Mouse (Mus musculus) neural tube, embryonic 15.5 days (tissue): ENCODE results near the gene Ak8. TPM values are rescaled to one million over a fixed set of nuclear protein-coding genes. Genes with fewer than 3 reads are reported as not detected.

Experiments
- ATAC-seq: fragments of 200-750 bp; cut with Nextera tagmentation; 2 replicates; pipeline ENCODE4 v1.8.0; 2017; ENCODE audit warnings: mild to moderate bottlenecking, moderate TSS enrichment, moderate library complexity; ENCODE audit not compliant: low FRiP score
- H3K27ac ChIP-seq: fragments of 300-500 bp; sonication (generic); replicated peaks from 2 replicates; pipeline ENCODE4 v1.5.1; 2015; ENCODE audit warnings: mild to moderate bottlenecking, inconsistent platforms
- H3K27me3 ChIP-seq: fragments of 300-500 bp; sonication (generic); replicated peaks from 2 replicates; pipeline ENCODE4 v1.6.1; 2015; ENCODE audit warnings: inconsistent platforms
- H3K36me3 ChIP-seq: fragments of 300-500 bp; sonication (generic); 2 replicates; pipeline ENCODE4 v1.6.1; 2015; ENCODE audit warnings: inconsistent platforms
- H3K4me1 ChIP-seq: fragments of 300-500 bp; sonication (generic); 2 replicates; pipeline ENCODE4 v1.6.1; 2015; ENCODE audit warnings: inconsistent platforms
- H3K4me2 ChIP-seq: fragments of 300-500 bp; sonication (generic); 2 replicates; pipeline ENCODE4 v1.6.1; 2015; ENCODE audit warnings: inconsistent platforms, mild to moderate bottlenecking, moderate library complexity
- H3K4me3 ChIP-seq: fragments of 300-500 bp; sonication (generic); replicated peaks from 2 replicates; pipeline ENCODE4 v1.5.1; 2015; ENCODE audit warnings: mild to moderate bottlenecking, inconsistent platforms
- H3K9ac ChIP-seq: fragments of 300-500 bp; sonication (generic); replicated peaks from 2 replicates; pipeline ENCODE4 v1.6.1; 2015; ENCODE audit warnings: mild to moderate bottlenecking, inconsistent platforms
- H3K9me3 ChIP-seq: fragments of 300-500 bp; sonication (generic); replicated peaks from 2 replicates; pipeline ENCODE4 v1.6.1; 2016; ENCODE audit warnings: inconsistent platforms
- WGBS: fragments of 180-500 bp; shearing (Covaris S2); methylation state at CpG from one replicate; pipeline ENCODE4 v1.1.7; 2015; ENCODE audit warnings: mixed read lengths; 5-methylcytosine and 5-hydroxymethylcytosine counted together
- polyA plus RNA-seq: library from polyadenylated mRNA; unstranded; fragments of >200 nt; fragmentation: Nextera tagmentation; extraction: Ambion mirVana; gene quantifications from 2 replicates; pipeline ENCODE4 v1.2.1, GENCODE M21; 2015

Ak8 gene
- polyA plus RNA-seq, 1 experiment from 2014 or later: 1.8 TPM

DNA sequence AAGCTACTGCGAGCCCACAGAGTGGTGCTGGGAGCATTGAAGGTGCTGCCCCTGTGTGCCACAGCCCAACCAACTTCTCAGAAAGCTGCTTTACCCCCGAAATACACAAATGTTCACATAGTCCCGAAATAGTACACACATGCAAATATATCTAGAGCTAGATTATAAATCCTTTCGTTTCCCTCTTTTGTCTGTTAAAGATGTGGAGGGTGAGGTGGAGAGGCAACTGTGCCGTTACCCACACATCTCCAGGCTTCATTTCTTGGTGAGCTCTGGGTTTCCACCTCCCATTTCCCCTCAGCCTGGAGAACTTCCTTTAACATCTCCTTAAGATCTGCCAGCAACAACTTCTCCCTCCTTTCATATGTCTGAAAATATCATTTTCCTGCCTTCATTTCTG, 40.2 kb downstream of the Ak8 start:
- no peak overlapping the region for H3K4me3 ChIP-seq
- 90% methylated on average over 5 of the region's 5 CpGs for WGBS
- no peak overlapping the region for H3K9ac ChIP-seq
- no peak for ATAC-seq
- no peaks in the 10 kb centered on the region for H3K9me3 ChIP-seq
- peaks cover 15% of the 10 kb centered on the region for H3K4me1 ChIP-seq
- H3K27ac ChIP-seq: no peak overlapping the region
- H3K4me2 ChIP-seq: no peak overlapping the region
- no peaks in the 10 kb centered on the region for H3K36me3 ChIP-seq
- H3K27me3 ChIP-seq: peaks cover 26% of the 10 kb centered on the region

DNA sequence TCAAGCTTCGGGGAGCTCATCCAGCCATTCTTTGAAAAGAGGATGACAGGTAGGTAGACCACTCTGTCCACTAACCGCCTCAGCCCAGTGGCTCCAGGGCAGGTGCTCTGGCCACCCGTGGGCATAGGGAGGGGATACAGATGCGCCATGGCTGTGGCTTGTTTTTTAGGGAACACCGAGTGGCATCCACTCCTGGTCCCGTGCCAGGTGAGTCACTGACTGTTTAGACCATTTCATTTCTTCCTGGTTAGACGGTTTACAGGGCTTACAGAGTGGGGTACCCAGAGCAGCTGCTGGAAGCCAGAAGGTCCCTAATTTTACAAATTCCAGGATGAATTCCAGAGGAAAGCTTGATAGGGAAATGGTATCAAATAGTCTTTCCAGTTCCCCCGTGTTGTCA, 42.7 kb downstream of the Ak8 start:
- Histone ChIP-seq H3K4me1 (peaks cover 5% of the 10 kb centered on the region), H3K9me3 (no peaks in the 10 kb centered on the region), H3K36me3 (no peaks in the 10 kb centered on the region), H3K4me3 (no peak overlapping the region), H3K9ac (no peak overlapping the region), H3K27ac (no peak overlapping the region), H3K4me2 (no peak overlapping the region), H3K27me3 (peaks cover 28% of the 10 kb centered on the region)
- no peak for ATAC-seq
- 84% methylated on average over 8 of the region's 8 CpGs for WGBS

DNA sequence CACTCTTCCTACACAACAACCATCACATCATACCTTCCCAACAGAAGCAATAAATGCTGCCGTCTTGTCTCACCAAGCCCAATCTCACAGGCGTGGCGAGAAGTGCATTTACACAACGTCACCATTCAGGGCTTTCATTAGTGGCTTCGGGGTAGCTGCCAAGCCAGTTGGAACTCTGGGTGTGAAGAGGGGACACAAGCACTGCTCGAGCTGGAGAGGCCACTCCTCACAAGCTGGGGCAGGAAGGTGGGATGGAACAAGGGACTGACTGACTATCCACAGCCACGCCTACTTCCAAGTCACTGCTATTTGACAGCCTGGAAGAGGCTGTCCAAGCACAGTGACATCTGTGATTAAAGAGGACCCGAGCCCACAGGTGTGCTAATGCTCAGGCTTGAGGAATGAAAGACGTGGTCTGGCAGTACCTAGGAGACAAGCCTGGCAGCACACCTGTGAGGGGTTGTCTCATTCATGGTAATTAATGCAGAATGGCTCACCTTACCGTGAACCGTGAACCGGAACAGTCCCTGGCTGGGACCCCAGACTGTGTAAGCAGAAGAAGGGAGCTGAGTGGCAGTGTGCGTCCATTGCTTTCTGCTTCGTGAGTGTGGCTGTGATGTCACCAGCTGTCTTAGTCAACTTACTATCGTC, 46.8 kb downstream of the Ak8 start:
- no peaks in the 10 kb centered on the region for H3K36me3 ChIP-seq
- H3K27ac ChIP-seq: no peak overlapping the region
- H3K4me2 ChIP-seq: no peak overlapping the region
- H3K4me3 ChIP-seq: no peak overlapping the region
- no peak for ATAC-seq
- 77% methylated on average over 15 of the region's 15 CpGs for WGBS
- no peaks in the 10 kb centered on the region for H3K9me3 ChIP-seq
- H3K9ac ChIP-seq: no peak overlapping the region
- H3K27me3 ChIP-seq: peaks cover 29% of the 10 kb centered on the region
- H3K4me1 ChIP-seq: peaks cover 16% of the 10 kb centered on the region

DNA sequence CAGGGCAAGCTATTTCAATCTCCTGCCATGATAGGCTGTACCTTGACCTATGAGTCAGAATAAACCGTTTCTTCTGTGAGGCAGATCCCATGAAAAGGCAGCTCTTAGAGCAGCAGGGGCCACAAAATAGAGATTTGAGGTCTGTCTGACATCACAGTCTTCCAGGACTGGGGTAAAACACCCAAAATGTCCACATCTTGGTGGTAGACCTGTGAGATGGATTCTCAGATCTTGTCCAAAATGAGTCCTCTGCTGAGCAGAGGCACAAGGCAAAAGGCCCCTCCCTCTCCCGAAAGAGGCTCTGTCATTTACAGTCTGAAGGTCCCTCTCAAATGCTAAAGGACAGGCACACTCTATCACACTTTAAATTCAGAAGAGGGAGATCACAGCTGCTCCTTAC, 47.7 kb downstream of the Ak8 start:
- Histone ChIP-seq H3K36me3 (no peaks in the 10 kb centered on the region), H3K4me3 (no peak overlapping the region), H3K27ac (no peak overlapping the region), H3K9ac (no peak overlapping the region), H3K4me1 (peaks cover 25% of the 10 kb centered on the region), H3K9me3 (no peaks in the 10 kb centered on the region), H3K4me2 (no peak overlapping the region), H3K27me3 (peaks cover 35% of the 10 kb centered on the region)
- no peak for ATAC-seq
- WGBS: 82% methylated on average over 2 of the region's 2 CpGs

DNA sequence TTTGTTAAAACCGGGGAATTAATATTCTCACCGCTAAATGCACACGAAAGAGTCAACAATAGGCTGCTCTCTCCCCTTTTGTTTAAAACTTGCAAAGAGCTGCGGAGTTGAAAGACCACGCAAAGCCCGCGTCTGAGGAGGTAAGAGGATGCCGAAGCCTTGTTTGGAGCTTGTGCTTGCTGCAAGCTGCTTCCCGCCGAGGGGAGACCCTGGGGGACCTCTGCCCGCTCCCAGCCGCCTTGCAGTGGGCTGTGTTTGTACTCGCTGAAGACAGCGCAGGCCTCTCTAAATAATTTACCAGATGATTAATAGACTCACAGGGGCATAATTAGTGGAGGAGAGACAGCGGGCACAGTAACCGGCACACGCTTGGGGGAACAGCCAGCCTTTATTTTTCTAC, 51.2 kb downstream of the Ak8 start:
- no peaks in the 10 kb centered on the region for H3K36me3 ChIP-seq
- H3K27ac ChIP-seq: no peak overlapping the region

DNA sequence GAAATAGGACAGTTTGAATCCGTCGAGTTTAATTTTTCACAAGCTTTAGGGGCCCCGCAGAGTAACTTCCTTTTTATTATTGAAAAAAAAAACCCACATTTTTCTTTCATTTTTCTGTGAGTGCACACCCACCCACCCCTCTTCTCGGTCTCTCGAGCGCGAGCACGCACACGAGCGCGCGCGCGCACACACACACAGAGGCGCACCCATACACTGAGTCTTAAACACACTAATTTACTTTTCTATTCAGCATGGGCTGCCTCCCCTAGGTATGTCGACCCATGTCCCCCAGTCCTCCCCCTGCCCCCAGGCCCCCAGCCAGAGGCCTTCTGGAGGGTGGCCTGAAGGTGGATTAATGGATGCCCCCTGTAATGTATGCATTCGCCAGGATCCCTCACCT, 51.7 kb downstream of the Ak8 start:
- H3K9me3 ChIP-seq: no peaks in the 10 kb centered on the region
- peak overlapping the region; percentile 34; the same call in 1 of the 2 replicates for H3K9ac ChIP-seq
- H3K4me1 ChIP-seq: peaks cover 39% of the 10 kb centered on the region
- H3K36me3 ChIP-seq: no peaks in the 10 kb centered on the region
- WGBS: 6% methylated on average over 17 of the region's 17 CpGs
- peak overlapping the region; percentile 69 for H3K4me2 ChIP-seq
- H3K27ac ChIP-seq: no peak overlapping the region
- ATAC-seq: no peak
- H3K4me3 ChIP-seq: peak overlapping the region; percentile 38
- H3K27me3 ChIP-seq: peaks cover 63% of the 10 kb centered on the region

More for the DNA sequence above, 51.2 kb downstream of the Ak8 start:
- peak overlapping the region; percentile 34; the same call in 1 of the 2 replicates for H3K9ac ChIP-seq
- peak overlapping the region; percentile 38 for H3K4me3 ChIP-seq
- peaks cover 62% of the 10 kb centered on the region for H3K27me3 ChIP-seq
- H3K9me3 ChIP-seq: no peaks in the 10 kb centered on the region
- peak overlapping the region; percentile 69 for H3K4me2 ChIP-seq
- H3K4me1 ChIP-seq: peaks cover 36% of the 10 kb centered on the region
- 2% methylated on average over 17 of the region's 17 CpGs for WGBS
- ATAC-seq: no peak

DNA sequence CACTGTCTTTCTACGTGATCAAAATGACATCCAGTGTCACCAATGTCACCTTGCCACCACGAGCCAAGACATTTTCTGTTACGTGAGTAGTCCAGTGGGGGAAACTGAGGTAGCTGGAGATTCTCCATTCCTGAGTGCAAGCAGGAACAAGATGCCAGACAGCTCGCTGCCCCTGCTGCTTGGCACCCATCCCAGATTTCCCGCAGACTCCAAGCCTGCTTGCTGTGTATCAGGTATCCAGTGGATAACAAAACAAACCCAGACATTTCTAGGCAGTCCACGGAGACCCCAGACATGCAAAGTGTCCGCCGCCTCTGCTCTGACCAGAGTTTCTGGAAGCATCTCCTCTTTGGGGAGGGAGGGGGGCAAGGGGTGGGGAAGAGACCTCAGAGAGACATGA, 52.4 kb downstream of the Ak8 start:
- Histone ChIP-seq H3K4me2 (no peak overlapping the region), H3K27me3 (peaks cover 70% of the 10 kb centered on the region), H3K9ac (no peak overlapping the region), H3K36me3 (no peaks in the 10 kb centered on the region), H3K4me1 (peaks cover 39% of the 10 kb centered on the region), H3K27ac (no peak overlapping the region), H3K4me3 (no peak overlapping the region), H3K9me3 (no peaks in the 10 kb centered on the region)
- WGBS: 37% methylated on average over 8 of the region's 8 CpGs
- no peak for ATAC-seq

DNA sequence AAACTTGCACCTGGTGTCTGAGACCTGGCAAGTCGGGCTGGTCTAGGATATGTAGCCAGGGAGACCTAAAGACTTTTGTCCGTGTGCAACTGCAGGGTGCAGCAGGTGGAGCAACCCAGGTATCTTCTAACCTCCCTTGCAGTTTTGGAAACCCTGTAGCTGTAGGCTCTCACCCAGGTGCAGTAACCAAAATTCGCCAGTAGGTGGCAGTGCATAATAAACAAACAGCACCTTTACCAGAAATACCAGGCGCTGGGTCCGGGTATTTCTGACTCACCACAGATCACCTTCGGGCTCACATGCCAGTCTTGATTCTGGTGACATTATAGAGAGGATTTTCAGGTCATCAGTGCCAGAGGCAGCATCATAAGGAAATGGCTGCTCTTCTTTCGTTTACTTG, 55.5 kb downstream of the Ak8 start:
- WGBS: 2% methylated on average over 7 of the region's 7 CpGs
- no peak overlapping the region for H3K9ac ChIP-seq
- no peaks in the 10 kb centered on the region for H3K9me3 ChIP-seq
- H3K4me1 ChIP-seq: peaks cover 37% of the 10 kb centered on the region
- no peak overlapping the region for H3K4me2 ChIP-seq
- no peaks in the 10 kb centered on the region for H3K36me3 ChIP-seq
- H3K27ac ChIP-seq: no peak overlapping the region
- ATAC-seq: no peak; the same call in 1 of the 2 replicates
- H3K27me3 ChIP-seq: peaks cover 54% of the 10 kb centered on the region
- H3K4me3 ChIP-seq: no peak overlapping the region

DNA sequence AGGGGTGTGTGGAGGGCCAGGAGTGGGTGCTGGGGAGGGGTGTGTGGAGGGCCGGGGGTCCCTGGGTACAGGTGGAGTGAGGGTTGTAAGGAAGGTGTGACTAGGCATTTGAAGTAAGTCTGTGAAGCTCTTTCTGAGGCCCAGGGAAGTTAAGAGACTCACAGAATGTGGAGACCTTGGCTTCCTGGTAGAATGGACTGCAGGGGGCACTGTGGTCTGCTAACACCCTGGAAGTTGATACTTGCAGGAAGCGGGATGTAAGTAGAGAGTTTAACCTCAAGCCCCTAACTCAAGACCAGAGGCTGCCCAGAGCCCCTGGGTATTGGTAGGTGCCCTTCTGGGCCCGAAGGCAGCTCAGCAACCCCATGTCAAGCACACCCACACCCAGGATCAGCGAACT, 56.2 kb downstream of the Ak8 start:
- H3K9ac ChIP-seq: no peak overlapping the region
- no peaks in the 10 kb centered on the region for H3K9me3 ChIP-seq
- 50% methylated on average over 4 of the region's 4 CpGs for WGBS
- no peak overlapping the region for H3K4me3 ChIP-seq
- no peaks in the 10 kb centered on the region for H3K36me3 ChIP-seq
- H3K27ac ChIP-seq: no peak overlapping the region
- ATAC-seq: peak; percentile 43
- peaks cover 52% of the 10 kb centered on the region for H3K27me3 ChIP-seq
- no peak overlapping the region for H3K4me2 ChIP-seq
- peaks cover 29% of the 10 kb centered on the region for H3K4me1 ChIP-seq

DNA sequence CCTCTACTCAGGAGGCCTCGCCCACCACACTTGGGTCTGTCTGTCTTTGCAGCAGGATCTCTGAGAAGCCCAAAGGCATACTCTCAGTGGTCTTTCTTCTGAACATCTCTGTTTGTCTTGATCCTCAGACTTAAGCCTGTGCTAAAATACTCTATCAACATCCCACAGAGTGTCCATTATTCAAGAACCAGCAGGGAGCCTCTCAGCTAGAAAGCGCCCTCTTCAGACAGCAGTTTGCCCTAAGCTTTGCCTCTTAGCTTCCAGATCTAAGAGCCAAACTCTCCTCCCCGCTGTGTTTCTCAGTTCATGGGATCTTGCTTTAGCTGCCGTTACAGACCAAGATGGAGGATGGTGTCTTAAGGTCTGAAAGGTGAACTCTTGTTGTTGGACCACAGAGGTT, 59.5 kb downstream of the Ak8 start:
- ATAC-seq: no peak
- Histone ChIP-seq H3K9me3 (no peaks in the 10 kb centered on the region), H3K4me1 (peaks cover 10% of the 10 kb centered on the region; the same call in 1 of the 2 replicates), H3K27ac (no peak overlapping the region), H3K36me3 (no peaks in the 10 kb centered on the region), H3K27me3 (peaks cover 27% of the 10 kb centered on the region), H3K4me2 (no peak overlapping the region), H3K9ac (no peak overlapping the region), H3K4me3 (no peak overlapping the region)
- WGBS: 48% methylated on average over 4 of the region's 4 CpGs

DNA sequence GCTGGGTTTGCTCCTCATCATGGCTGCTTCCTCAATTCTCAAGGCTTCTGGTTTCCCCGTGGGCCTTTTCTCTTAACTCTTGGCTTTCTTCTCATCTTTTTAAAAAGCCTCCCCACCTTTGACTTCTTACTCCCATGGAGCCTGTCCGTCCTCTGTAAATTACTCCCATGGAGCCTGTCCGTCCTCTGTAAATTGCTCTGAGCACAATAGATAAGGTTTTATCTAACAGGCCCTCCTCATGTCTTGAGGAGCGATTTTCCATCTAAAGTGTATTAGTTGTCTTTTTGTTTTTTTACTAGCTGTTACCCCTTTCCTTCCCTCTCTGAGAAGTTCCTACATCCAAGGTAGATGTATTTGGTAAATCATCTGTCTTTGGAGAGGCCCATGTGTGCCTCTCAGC, 66.6 kb downstream of the Ak8 start:
- Histone ChIP-seq H3K9ac (no peak overlapping the region), H3K4me1 (peaks cover 15% of the 10 kb centered on the region), H3K36me3 (no peaks in the 10 kb centered on the region), H3K4me2 (no peak overlapping the region), H3K27ac (no peak overlapping the region), H3K27me3 (peaks cover 8% of the 10 kb centered on the region; the same call in 1 of the 2 replicates), H3K9me3 (no peaks in the 10 kb centered on the region), H3K4me3 (no peak overlapping the region)
- no peak for ATAC-seq
- WGBS: 85% methylated on average over 4 of the region's 4 CpGs

DNA sequence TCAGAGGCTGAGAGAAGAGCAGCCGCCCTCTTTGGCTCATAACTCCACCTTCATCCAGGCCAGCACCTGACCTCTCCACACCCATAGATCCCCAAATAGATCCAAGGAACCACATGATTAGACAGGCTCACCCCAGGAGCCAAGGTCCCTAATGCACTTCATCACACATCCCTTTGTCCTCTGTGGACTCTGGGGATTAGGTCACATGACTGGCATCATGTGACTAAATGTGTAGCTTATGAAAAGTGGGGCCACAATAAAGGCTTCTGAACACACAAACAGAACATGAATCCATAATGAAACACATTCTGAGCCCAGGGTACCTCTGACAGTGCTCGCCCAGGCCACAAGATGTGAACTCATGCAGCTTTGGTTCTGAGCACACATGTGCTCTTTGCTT, 67.1 kb downstream of the Ak8 start:
- Histone ChIP-seq H3K9me3 (no peaks in the 10 kb centered on the region), H3K27ac (no peak overlapping the region), H3K36me3 (no peaks in the 10 kb centered on the region), H3K4me1 (peaks cover 20% of the 10 kb centered on the region), H3K27me3 (peaks cover 8% of the 10 kb centered on the region; the same call in 1 of the 2 replicates), H3K4me3 (no peak overlapping the region), H3K4me2 (no peak overlapping the region), H3K9ac (no peak overlapping the region)
- no peak for ATAC-seq
- 87% methylated on average over 2 of the region's 2 CpGs for WGBS
